Mouse (Mus musculus): ENCODE data around the gene Tmem253. TPM values are rescaled to one million over a fixed set of nuclear protein-coding genes. Genes with fewer than 3 reads are reported as not detected.
A peak's percentile ranks its signal among the peaks of the same experiment; 100 is the strongest.

Gene Tmem253
- total RNA-seq (2021): 1 to 10 TPM; 1.4 to 1.8 TPM

DNA sequence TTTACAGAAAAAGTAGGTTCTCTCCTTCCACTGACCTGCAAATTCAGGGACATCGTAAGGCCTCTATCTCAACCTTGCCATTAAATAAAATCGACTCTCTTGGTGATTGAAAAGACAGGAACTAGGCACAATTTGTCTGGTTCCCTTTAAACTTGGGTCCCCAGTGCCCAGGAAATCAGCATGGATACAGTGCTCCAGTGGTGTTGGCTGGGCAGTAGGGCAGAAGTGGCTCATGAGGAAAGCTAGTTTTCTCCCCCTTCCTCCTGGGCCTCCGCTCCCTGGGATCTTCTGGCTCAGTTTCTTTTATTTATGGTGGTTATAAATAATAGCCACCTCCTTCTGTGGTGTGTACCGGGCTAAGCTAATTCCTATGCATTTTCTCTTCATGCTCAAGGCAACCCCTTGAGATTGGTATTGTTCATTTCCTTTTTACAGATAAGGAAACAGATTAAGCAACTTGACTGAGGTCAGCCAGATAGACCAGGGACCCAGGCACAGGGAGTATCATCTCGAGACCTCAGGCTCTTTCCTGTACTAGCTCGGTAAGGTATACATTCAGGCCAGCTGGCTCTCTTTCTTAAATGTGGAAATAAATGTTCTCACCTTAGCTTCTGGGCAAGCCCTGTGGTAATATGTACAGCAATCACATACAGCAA lies at the start of gene Tmem253:
Gene Tmem253, plus strand, starts transcription at position 214 of the 656 bp plus-strand sequence.
- DNase-seq: peak; percentile 7

DNA sequence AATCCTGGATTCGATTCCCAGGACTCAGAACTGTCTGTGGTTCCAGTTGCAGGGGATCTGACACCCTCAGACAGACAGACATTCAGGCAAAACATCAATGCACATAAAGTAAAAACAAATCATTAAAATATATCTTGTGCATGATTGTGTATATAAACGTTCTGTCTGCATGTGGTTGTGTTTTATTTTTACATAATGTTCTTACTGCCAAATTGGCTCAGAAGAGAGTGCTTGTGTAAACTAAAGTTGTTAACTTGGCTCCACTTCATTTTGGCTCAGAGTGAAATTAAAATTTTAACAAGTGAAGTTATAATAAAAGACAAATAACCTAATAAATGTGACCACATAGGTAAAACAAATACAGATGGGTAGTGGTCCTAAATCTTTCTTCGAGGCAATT lies 48.1 kb upstream of the Tmem253 start:
- no peak for DNase-seq

DNA sequence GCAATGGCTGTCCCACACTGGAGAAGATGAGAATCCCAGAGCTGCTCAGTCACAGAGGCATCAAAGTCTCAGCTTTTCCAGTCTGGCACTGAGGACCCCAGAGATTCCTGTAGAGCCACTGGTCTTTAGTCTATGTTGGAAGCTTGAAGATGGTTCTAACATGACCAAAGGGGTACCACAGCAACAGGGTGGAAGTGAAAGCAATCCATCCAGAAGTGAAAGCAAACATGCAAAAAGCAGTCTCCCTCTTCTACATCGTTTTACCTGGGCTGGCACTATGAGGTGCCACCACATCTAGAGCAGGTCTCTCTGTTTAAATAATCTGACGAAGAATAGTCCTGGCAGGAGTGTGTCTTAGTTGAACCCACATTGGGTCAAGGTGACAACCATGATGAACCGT lies 36.2 kb upstream of the Tmem253 start:
- no peak for DNase-seq

GRCm38 (mm10) chr14:51983251-51983650 lies 32.2 kb upstream of the Tmem253 start:
- DNase-seq: no peak

DNA sequence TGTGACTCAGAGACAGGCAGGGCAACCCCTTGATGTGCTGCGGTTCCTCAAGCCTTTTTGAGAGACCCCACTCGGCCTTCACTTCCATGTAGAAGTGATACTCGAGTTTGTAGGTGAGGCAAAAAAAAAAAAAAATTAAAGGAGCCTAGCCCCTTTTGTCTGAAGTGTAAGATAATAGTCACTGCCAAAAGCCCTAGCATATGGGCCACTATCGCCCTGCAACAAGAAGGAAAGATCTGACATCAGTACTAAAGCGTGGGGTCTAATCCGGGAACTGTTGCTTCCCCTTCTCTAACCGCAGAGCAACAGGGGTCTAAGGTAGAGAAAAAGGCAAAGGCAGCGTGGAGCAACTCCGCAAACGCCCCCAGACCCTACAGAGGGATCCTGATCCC lies 31.6 kb upstream of the Tmem253 start:
- no peak for DNase-seq

GRCm38 (mm10) chr14:51984247-51985231 lies 30.9 kb upstream of the Tmem253 start, which contains the start of gene Arhgef40:
TSS of gene Arhgef40 (plus strand) at chr14:51984719.
- peak; percentile 90 for DNase-seq

GRCm38 (mm10) chr14:51985301-51986152 lies 29.9 kb upstream of the Tmem253 start:
- DNase-seq: peak; percentile 89

- no peak for DNase-seq
These were observed 29.3 kb upstream of the Tmem253 start for GRCm38 (mm10) chr14:51986153-51986505.

GRCm38 (mm10) chr14:51987177-51987576 lies 28.3 kb upstream of the Tmem253 start:
- peak; percentile 10 for DNase-seq

DNA sequence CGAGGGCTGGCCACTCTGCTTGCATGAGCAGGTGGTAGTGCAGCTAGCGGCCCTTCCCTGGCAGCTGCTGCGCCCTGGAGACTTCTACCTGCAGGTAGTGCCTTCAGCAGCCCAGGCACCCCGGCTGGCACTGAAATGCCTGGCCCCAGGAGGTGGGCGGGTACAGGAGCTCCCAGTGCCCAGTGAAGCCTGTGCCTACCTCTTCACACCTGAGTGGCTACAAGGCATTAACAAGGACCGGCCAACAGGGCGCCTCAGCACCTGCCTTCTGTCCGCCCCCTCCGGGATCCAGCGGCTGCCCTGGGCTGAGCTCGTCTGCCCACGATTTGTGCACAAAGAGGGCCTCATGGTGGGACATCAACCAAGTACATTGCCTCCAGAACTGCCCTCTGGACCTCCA lies 26.7 kb upstream of the Tmem253 start:
- DNase-seq: no peak

DNA sequence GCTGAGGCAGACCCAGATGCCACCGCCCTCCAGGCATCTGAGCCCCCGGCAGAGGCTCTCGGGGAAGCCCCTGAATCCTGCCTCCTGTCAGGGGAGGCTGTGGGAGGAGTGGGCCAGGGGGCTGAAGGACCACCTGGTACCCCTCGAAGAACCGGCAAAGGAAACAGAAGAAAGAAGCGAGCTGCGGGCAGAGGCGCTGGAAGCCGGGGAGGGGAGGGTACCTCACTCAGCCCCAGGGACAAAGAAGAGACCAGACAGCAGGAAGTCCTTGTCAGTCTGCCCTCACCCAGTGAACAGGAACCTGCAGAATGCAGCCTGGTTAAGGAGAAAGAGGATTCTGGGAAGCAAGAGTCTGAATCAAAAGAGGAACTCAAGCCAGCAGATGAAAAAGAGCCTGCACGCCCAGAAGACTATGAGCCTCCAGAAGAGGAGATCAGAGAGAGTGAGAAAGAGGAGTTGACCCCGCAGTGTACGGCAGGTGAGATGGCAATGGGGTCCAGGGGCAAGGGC lies 25.9 kb upstream of the Tmem253 start:
- DNase-seq: no peak

GRCm38 (mm10) chr14:51994453-51994852 lies 21.0 kb upstream of the Tmem253 start:
- DNase-seq: no peak

- no peak for DNase-seq
These were observed 20.1 kb upstream of the Tmem253 start for GRCm38 (mm10) chr14:51995219-51995871.

- DNase-seq: peak; percentile 14
These were observed 19.1 kb upstream of the Tmem253 start for GRCm38 (mm10) chr14:51996231-51996841.

- peak; percentile 46 for DNase-seq
These were observed 18.6 kb upstream of the Tmem253 start for GRCm38 (mm10) chr14:51996866-51997265.

- no peak for DNase-seq
These were observed 18.0 kb upstream of the Tmem253 start for GRCm38 (mm10) chr14:51997483-51997882.

- peak; percentile 20 for DNase-seq
These were observed 11.4 kb upstream of the Tmem253 start for GRCm38 (mm10) chr14:52003981-52004495.

DNA sequence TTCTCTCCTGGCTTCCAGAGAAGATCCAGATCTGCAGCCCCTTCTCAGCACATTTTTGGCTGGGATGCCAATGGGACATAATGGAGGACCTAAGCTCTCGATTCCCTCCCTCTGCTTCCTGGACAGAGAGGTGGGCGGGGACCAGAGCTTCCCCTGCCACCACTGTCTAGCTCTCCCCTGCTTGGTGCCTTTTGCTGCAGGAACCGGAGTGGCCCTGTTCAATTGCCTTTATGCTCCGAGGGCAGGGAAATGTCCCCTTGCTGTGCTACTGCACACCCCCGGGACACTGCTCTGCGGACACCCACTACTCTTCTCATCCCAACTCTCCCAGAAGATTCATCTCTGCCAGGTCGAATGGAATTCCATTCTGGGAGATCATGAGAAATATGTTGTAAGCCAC lies 10.3 kb upstream of the Tmem253 start:
- DNase-seq: no peak

- no peak for DNase-seq
These were observed 9.8 kb upstream of the Tmem253 start for GRCm38 (mm10) chr14:52005616-52006015.

- DNase-seq: peak; percentile 63
These were observed 9.2 kb upstream of the Tmem253 start for GRCm38 (mm10) chr14:52006241-52006640.

GRCm38 (mm10) chr14:52006771-52007170 lies 8.7 kb upstream of the Tmem253 start:
- no peak for DNase-seq

Data from heart, postnatal 4 days (tissue).